Mouse (Mus musculus) kidney, adult 2 months (tissue): ENCODE results near the gene Dync2li1. TPM values are rescaled to one million over a fixed set of nuclear protein-coding genes. Genes with fewer than 3 reads are reported as not detected.

ENCODE experiments used
- DNase-seq: peaks from one replicate; pipeline ENCODE4 v3.0.0; 2021
- H3K27ac ChIP-seq: fragments of 200-500 bp; 2 replicates; pipeline ENCODE4 v1.5.1; 2012; ENCODE audit warnings: low read depth, low read length, control low read depth, inconsistent platforms; ENCODE audit not compliant: insufficient read depth
- H3K27me3 ChIP-seq: fragments of 200-500 bp; replicated peaks from 2 replicates; pipeline ENCODE4 v1.6.1; 2012; ENCODE audit warnings: mild to moderate bottlenecking, moderate library complexity, low read length, inconsistent platforms; ENCODE audit not compliant: control insufficient read depth, insufficient read depth
- H3K36me3 ChIP-seq: fragments of 200-500 bp; 2 replicates; pipeline ENCODE4 v1.6.1; 2012; ENCODE audit warnings: mild to moderate bottlenecking, moderate library complexity, low read length, inconsistent platforms; ENCODE audit not compliant: control insufficient read depth, insufficient read depth
- H3K4me1 ChIP-seq: fragments of 200-500 bp; 2 replicates; pipeline ENCODE4 v1.6.1; 2011; ENCODE audit warnings: low read length; ENCODE audit not compliant: control insufficient read depth, insufficient read depth
- H3K4me3 ChIP-seq: fragments of 200-500 bp; 2 replicates; pipeline ENCODE4 v1.5.1; 2011; ENCODE audit warnings: mild to moderate bottlenecking, low read depth, low read length, control low read depth; ENCODE audit not compliant: insufficient read depth
- CTCF ChIP-seq: fragments of 200-500 bp; conservative IDR thresholded peaks from 2 replicates; pipeline ENCODE4 v1.5.1; 2011; ENCODE audit warnings: low read depth, mild to moderate bottlenecking, control low read depth, low read length, moderate library complexity, mixed read lengths; ENCODE audit not compliant: insufficient read depth, insufficient read length
- POLR2A ChIP-seq: fragments of 200-500 bp; IDR thresholded peaks from one replicate; pipeline ENCODE4 v1.6.1; 2011; ENCODE audit warnings: low read depth, low read length, control low read depth
- WGBS: fragments of 180-500 bp; shearing (Covaris S2); methylation state at CpG from one replicate; pipeline ENCODE4 v1.1.7; 2018; 5-methylcytosine and 5-hydroxymethylcytosine counted together
- polyA plus RNA-seq: library from polyadenylated mRNA; depleted of rRNA; stranded (reverse); fragments of >200 nt; gene quantifications from 2 replicates; pipeline ENCODE4 v1.2.3, GENCODE M21; 2012

Gene Dync2li1
- polyA plus RNA-seq, 1 experiment = 19.1 TPM

- peak; percentile 56 for DNase-seq
- no peaks in the 10 kb centered on the region for H3K27me3 ChIP-seq
- H3K27ac ChIP-seq = no peak overlapping the region
- no peak overlapping the region for H3K4me3 ChIP-seq
- H3K36me3 ChIP-seq = no peaks in the 10 kb centered on the region
- no peak for TF ChIP-seq POLR2A
- no peak for TF ChIP-seq CTCF
- WGBS = 61% methylated on average over 9 of the region's 9 CpGs
- H3K4me1 ChIP-seq = no peaks in the 10 kb centered on the region
These were observed 14.8 kb upstream of the Dync2li1 start for GRCm38 (mm10) chr17:84611500-84611899.

DNA sequence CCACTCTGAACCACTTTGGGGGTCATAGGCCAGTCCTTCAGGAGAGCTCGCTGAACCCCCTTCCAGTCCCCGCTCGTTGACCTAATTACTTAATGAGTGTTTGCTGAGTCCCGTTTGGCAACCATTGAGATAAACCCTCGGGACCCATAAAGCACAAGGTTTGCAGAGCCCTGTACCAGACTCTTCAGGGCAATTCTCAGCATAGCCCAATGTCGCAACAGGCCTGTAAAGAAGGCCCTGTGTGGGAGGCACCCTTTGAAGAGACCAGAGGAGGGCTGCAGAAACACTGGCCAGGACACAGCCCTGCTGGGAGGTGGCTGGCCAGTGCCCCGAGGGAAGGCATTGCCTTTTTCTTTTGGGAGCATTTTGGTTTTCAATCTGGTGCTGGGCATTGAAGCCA is 14.3 kb upstream of the Dync2li1 start:
- 43% methylated on average over 7 of the region's 7 CpGs for WGBS
- no peaks in the 10 kb centered on the region for H3K27me3 ChIP-seq
- no peak for TF ChIP-seq POLR2A
- no peak for TF ChIP-seq CTCF
- DNase-seq = peak; percentile 49
- no peaks in the 10 kb centered on the region for H3K4me1 ChIP-seq
- no peak overlapping the region for H3K27ac ChIP-seq
- H3K36me3 ChIP-seq = no peaks in the 10 kb centered on the region
- H3K4me3 ChIP-seq = no peak overlapping the region

DNA sequence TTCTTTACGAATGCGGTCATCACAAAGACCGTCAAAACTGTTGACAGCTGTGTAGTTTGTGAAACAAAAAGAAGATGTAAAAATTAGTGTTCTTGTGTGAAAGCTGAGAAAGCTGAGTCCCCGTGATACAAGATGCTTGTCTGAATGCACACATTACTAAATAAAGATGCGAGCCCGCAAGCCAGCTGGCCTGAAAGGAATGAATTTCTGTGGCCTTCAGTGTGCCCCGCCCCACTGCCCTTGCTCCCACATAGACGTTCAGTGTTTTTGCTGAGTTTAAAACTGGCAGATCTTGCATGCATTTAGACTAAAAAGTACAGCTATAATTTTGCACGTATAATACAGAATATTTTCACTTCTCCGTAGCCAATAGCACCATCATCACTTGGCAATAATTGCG is 10.5 kb upstream of the Dync2li1 start:
- Histone ChIP-seq H3K27me3 (no peaks in the 10 kb centered on the region), H3K4me3 (no peak overlapping the region), H3K36me3 (no peaks in the 10 kb centered on the region), H3K4me1 (no peaks in the 10 kb centered on the region), H3K27ac (no peak overlapping the region)
- WGBS = 85% methylated on average over 11 of the region's 11 CpGs
- no peak for DNase-seq
- TF ChIP-seq POLR2A (no peak), CTCF (no peak)

- Histone ChIP-seq H3K4me3 (no peak overlapping the region), H3K4me1 (no peaks in the 10 kb centered on the region), H3K27me3 (no peaks in the 10 kb centered on the region), H3K27ac (no peak overlapping the region), H3K36me3 (no peaks in the 10 kb centered on the region)
- 70% methylated on average over 6 of the region's 6 CpGs for WGBS
- no peak for DNase-seq
- no peak for TF ChIP-seq POLR2A
- TF ChIP-seq CTCF = no peak
These were observed 9.7 kb upstream of the Dync2li1 start for GRCm38 (mm10) chr17:84616526-84617074.

DNA sequence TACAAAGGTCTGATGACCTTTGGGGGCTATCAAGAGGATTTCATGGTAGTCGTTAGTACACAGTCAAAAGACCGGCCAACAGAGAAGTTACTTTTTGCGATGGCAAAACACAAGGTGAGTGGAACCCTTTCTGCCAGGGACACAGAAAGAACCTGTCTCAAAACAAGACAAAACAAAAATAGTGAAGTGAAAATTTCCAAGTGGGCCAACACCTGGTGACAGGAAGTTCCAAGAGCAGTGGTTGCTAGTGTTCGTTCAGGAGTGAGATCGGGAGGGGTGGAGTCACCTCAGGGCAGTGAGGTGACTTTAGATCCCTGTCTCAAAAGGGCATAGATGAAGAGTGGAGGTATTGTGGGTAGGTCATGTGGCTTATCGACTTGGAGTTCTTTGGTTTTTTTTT is 8.3 kb upstream of the Dync2li1 start:
- no peak for DNase-seq
- Histone ChIP-seq H3K4me3 (no peak overlapping the region), H3K36me3 (no peaks in the 10 kb centered on the region), H3K27me3 (no peaks in the 10 kb centered on the region), H3K27ac (no peak overlapping the region), H3K4me1 (no peaks in the 10 kb centered on the region)
- WGBS = 91% methylated on average over 6 of the region's 6 CpGs
- no peak for TF ChIP-seq POLR2A
- TF ChIP-seq CTCF = no peak

GRCm38 (mm10) chr17:84619112-84619511 is 7.2 kb upstream of the Dync2li1 start:
- no peak overlapping the region for H3K4me3 ChIP-seq
- no peaks in the 10 kb centered on the region for H3K4me1 ChIP-seq
- H3K27ac ChIP-seq = no peak overlapping the region
- no peak for TF ChIP-seq POLR2A
- TF ChIP-seq CTCF = no peak
- DNase-seq = no peak
- WGBS = 72% methylated on average over 7 of the region's 7 CpGs
- no peaks in the 10 kb centered on the region for H3K36me3 ChIP-seq
- no peaks in the 10 kb centered on the region for H3K27me3 ChIP-seq

GRCm38 (mm10) chr17:84620076-84620475 is 6.2 kb upstream of the Dync2li1 start:
- DNase-seq = no peak
- no peaks in the 10 kb centered on the region for H3K36me3 ChIP-seq
- WGBS = 80% methylated on average over 3 of the region's 3 CpGs
- no peak overlapping the region for H3K27ac ChIP-seq
- H3K4me1 ChIP-seq = no peaks in the 10 kb centered on the region
- TF ChIP-seq CTCF = no peak
- TF ChIP-seq POLR2A = no peak
- H3K4me3 ChIP-seq = no peak overlapping the region
- no peaks in the 10 kb centered on the region for H3K27me3 ChIP-seq

- no peaks in the 10 kb centered on the region for H3K36me3 ChIP-seq
- H3K4me1 ChIP-seq = no peaks in the 10 kb centered on the region
- H3K27ac ChIP-seq = no peak overlapping the region
- TF ChIP-seq CTCF (no peak), POLR2A (no peak)
- H3K27me3 ChIP-seq = no peaks in the 10 kb centered on the region
- no peak for DNase-seq
- 86% methylated on average over 6 of the region's 6 CpGs for WGBS
- H3K4me3 ChIP-seq = no peak overlapping the region
These were observed 5.7 kb upstream of the Dync2li1 start for GRCm38 (mm10) chr17:84620610-84621009.
